Mouse (Mus musculus): ENCODE results near the gene 4933434E20Rik. TPM values are rescaled to one million over a fixed set of nuclear protein-coding genes. Genes with fewer than 3 reads are reported as not detected.

Gene 4933434E20Rik
- polyA plus RNA-seq, 1 experiment from 2014 or later = 141 TPM

- Histone ChIP-seq H3K36me3 (peaks cover 14% of the 10 kb centered on the region), H3K27me3 (replicated peaks) (no peaks in the 10 kb centered on the region), H3K4me2 (peak overlapping the region; percentile 90), H3K4me1 (replicated peaks) (peaks cover 65% of the 10 kb centered on the region), H3K9ac (peak overlapping the region; percentile 28; the same call in 1 of the 2 replicates), H3K9me3 (replicated peaks) (no peaks in the 10 kb centered on the region), H3K4me3 (peak overlapping the region; percentile 96), H3K27ac (ENCODE audit: poor library complexity, severe bottlenecking) (peak overlapping the region; percentile 55)
- WGBS = 68% methylated on average over 5 of the region's 5 CpGs
- no peak for ATAC-seq (ENCODE audit: insufficient number of reproducible peaks, low FRiP score)
Observed at GRCm38 (mm10) chr3:90081365-90082240, 30.2 kb downstream of the 4933434E20Rik start.

GRCm38 (mm10) chr3:90083034-90083433, 31.6 kb downstream of the 4933434E20Rik start:
- peaks cover 59% of the 10 kb centered on the region for H3K4me1 ChIP-seq (replicated peaks)

DNA sequence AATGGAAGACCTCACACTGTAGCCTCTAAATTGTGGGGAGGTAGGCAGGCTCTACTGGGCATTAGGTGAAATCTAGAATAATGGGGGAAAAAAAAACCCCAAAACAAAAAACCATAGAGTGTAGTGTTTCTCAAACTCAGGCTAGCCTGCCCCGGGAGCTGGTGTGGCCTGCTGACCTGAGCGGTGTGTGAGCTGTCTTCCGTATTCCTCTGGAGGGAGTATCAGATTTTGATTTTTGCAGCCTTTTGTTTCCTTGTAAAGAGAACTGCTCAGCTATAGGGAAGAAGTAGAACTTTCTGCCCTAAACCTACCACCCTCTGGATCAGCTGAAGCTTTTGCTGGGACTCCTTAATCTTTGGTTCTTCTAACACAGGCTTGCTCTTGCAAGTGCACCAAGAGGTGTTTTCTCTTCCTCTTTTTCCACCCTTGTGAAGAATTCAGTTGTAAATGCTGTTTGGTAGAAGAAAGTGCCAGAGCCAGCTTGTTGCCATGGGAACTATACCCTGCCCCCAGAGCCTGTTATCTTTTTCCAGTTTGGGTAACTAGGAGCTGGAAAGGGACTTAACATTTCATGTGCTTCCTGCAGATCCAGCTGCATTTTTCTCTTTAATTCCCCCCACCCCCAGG, 32.4 kb downstream of the 4933434E20Rik start:
- H3K4me3 ChIP-seq = no peak overlapping the region
- H3K4me1 ChIP-seq (replicated peaks) = peaks cover 56% of the 10 kb centered on the region

More at GRCm38 (mm10) chr3:90083034-90083433, 31.6 kb downstream of the 4933434E20Rik start:
- no peaks in the 10 kb centered on the region for H3K9me3 ChIP-seq (replicated peaks)
- 35% methylated on average over 5 of the region's 5 CpGs for WGBS
- 0 out of 2 replicates have a peak overlapping the region, but pooled peaks have one; percentile 0 for H3K4me3 ChIP-seq
- peaks cover 28% of the 10 kb centered on the region for H3K36me3 ChIP-seq
- H3K9ac ChIP-seq = peak overlapping the region; percentile 7; the same call in 1 of the 2 replicates
- ATAC-seq (ENCODE audit: insufficient number of reproducible peaks, low FRiP score) = no peak
- peak overlapping the region; percentile 90 for H3K4me2 ChIP-seq
- no peaks in the 10 kb centered on the region for H3K27me3 ChIP-seq (replicated peaks)
- peak overlapping the region; percentile 55 for H3K27ac ChIP-seq (ENCODE audit: poor library complexity, severe bottlenecking)

DNA sequence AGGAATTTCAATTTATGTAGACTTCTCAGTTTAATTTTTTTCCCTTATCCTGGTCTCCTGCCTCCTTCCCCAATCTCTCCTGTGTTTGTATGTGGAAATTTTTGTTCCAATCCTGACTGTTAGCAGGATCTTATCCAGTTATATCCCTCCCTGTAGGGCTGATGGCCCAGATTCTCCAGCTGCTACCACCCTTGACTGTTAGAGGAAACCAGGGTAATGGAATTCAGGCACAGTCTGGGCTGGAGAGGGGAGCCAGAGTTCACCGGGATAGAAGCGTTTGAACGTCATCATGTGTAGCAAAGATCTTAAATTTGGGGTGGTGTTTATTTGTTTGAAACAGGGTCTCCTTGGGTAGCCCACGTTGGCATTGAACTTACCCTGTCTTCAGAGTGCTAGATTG, 33.4 kb downstream of the 4933434E20Rik start:
- H3K9me3 ChIP-seq (replicated peaks) = no peaks in the 10 kb centered on the region
- ATAC-seq (ENCODE audit: insufficient number of reproducible peaks, low FRiP score) = no peak
- peak overlapping the region; percentile 33; the same call in 1 of the 2 replicates for H3K4me2 ChIP-seq
- H3K9ac ChIP-seq = no peak overlapping the region
- H3K36me3 ChIP-seq = peaks cover 46% of the 10 kb centered on the region
- H3K4me3 ChIP-seq = no peak overlapping the region
- no peaks in the 10 kb centered on the region for H3K27me3 ChIP-seq (replicated peaks)
- peak overlapping the region; percentile 42; the same call in 1 of the 2 replicates for H3K27ac ChIP-seq (ENCODE audit: poor library complexity, severe bottlenecking)
- peaks cover 53% of the 10 kb centered on the region for H3K4me1 ChIP-seq (replicated peaks)
- WGBS = 70% methylated on average over 4 of the region's 4 CpGs

More for the DNA sequence above, 32.4 kb downstream of the 4933434E20Rik start:
- Histone ChIP-seq H3K27ac (ENCODE audit: poor library complexity, severe bottlenecking) (peak overlapping the region; percentile 55; the same call in 1 of the 2 replicates), H3K9me3 (replicated peaks) (no peaks in the 10 kb centered on the region), H3K9ac (no peak overlapping the region), H3K4me2 (peak overlapping the region; percentile 90), H3K27me3 (replicated peaks) (no peaks in the 10 kb centered on the region), H3K36me3 (peaks cover 36% of the 10 kb centered on the region)
- 44% methylated on average over 3 of the region's 3 CpGs for WGBS
- no peak for ATAC-seq (ENCODE audit: insufficient number of reproducible peaks, low FRiP score)

DNA sequence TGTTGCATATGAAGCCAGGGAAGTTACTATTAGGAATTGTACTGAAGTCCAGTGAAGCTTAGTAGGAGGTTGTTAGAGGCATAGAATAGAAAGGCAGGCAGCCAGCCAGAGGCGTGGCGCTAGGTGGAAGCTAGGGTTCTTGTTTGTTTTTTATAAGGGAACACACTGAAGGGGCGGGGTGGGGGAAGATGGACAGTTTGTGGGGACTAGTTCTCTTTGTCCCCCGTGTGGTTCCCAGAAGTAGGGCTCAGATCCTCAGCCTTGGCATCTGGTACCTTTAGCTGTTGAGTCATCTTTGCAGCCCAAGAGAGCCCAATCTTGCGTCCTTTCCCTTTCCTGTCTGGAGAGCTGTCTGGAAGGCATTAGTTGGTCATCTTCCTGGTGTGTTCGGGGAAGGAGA, 33.8 kb downstream of the 4933434E20Rik start:
- no peak for ATAC-seq (ENCODE audit: insufficient number of reproducible peaks, low FRiP score)
- H3K36me3 ChIP-seq = peaks cover 50% of the 10 kb centered on the region
- H3K27ac ChIP-seq (ENCODE audit: poor library complexity, severe bottlenecking) = peak overlapping the region; percentile 22; the same call in 1 of the 2 replicates
- peak overlapping the region; percentile 33; the same call in 1 of the 2 replicates for H3K4me2 ChIP-seq
- WGBS = 73% methylated on average over 6 of the region's 6 CpGs
- H3K4me1 ChIP-seq (replicated peaks) = peaks cover 53% of the 10 kb centered on the region
- H3K4me3 ChIP-seq = no peak overlapping the region
- H3K27me3 ChIP-seq (replicated peaks) = no peaks in the 10 kb centered on the region
- H3K9me3 ChIP-seq (replicated peaks) = no peaks in the 10 kb centered on the region
- H3K9ac ChIP-seq = no peak overlapping the region

DNA sequence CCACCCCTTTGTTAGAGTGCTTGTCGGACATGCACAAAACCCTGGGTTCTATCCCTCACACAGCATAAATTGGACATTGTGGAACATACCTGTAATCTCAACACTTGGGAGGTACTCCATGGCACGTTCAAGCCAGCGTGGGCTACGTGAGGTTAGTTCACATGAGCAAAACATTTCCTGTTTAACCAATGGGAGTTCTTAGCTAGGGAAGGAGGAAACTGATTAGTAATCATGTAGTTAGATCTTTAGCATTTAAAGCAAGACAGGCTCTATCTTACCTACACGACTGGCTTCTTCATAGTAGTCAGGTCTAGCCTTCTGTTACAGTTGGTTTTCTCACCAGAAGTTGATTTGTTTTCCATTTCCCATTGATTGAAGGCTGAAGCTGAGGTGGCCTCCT, 34.6 kb downstream of the 4933434E20Rik start:
- Histone ChIP-seq H3K27me3 (replicated peaks) (no peaks in the 10 kb centered on the region), H3K9me3 (replicated peaks) (no peaks in the 10 kb centered on the region), H3K4me3 (no peak overlapping the region), H3K4me2 (no peak overlapping the region), H3K4me1 (replicated peaks) (peaks cover 50% of the 10 kb centered on the region), H3K27ac (ENCODE audit: poor library complexity, severe bottlenecking) (no peak overlapping the region), H3K36me3 (peaks cover 58% of the 10 kb centered on the region), H3K9ac (no peak overlapping the region)
- no peak for ATAC-seq (ENCODE audit: insufficient number of reproducible peaks, low FRiP score)
- WGBS = 74% methylated on average over 5 of the region's 5 CpGs

- no peak overlapping the region for H3K27ac ChIP-seq (ENCODE audit: poor library complexity, severe bottlenecking)
- 83% methylated on average over 2 of the region's 2 CpGs for WGBS
- H3K27me3 ChIP-seq (replicated peaks) = no peaks in the 10 kb centered on the region
- H3K9me3 ChIP-seq (replicated peaks) = no peaks in the 10 kb centered on the region
- H3K4me3 ChIP-seq = no peak overlapping the region
- no peak overlapping the region for H3K4me2 ChIP-seq
- no peak for ATAC-seq (ENCODE audit: insufficient number of reproducible peaks, low FRiP score)
- H3K9ac ChIP-seq = no peak overlapping the region
- peaks cover 29% of the 10 kb centered on the region for H3K4me1 ChIP-seq (replicated peaks)
- peaks cover 84% of the 10 kb centered on the region for H3K36me3 ChIP-seq
Observed at GRCm38 (mm10) chr3:90088617-90089016, 37.2 kb downstream of the 4933434E20Rik start.

- Histone ChIP-seq H3K9ac (no peak overlapping the region), H3K27me3 (replicated peaks) (no peaks in the 10 kb centered on the region), H3K4me3 (no peak overlapping the region), H3K27ac (ENCODE audit: poor library complexity, severe bottlenecking) (no peak overlapping the region), H3K4me2 (no peak overlapping the region), H3K4me1 (replicated peaks) (peaks cover 10% of the 10 kb centered on the region), H3K36me3 (peaks cover 96% of the 10 kb centered on the region), H3K9me3 (replicated peaks) (no peaks in the 10 kb centered on the region)
- no peak for ATAC-seq (ENCODE audit: insufficient number of reproducible peaks, low FRiP score)
- 74% methylated on average over 6 of the region's 6 CpGs for WGBS
Observed at GRCm38 (mm10) chr3:90090892-90091291, 39.5 kb downstream of the 4933434E20Rik start.

DNA sequence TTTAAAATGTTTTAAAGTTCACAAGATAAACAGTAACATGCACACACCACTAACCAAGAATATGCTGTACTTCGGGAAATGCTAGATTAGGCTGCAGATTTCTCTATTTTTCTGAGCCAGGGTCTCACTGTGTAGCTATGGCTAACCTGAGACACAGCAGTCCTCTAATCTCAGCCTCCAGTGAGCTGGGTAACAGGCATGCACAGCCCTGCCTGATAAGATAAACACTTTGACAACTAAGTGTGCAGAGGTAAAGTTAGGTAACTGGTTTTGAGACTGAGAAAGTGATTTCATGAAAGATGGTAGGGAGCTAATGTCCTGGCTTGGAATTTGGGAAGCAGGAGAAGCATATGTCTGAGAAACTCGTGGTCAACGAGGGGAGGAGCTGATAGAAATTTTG, 43.0 kb downstream of the 4933434E20Rik start:
- no peak overlapping the region for H3K4me3 ChIP-seq
- no peak overlapping the region for H3K4me2 ChIP-seq
- H3K36me3 ChIP-seq = peaks cover 93% of the 10 kb centered on the region
- no peak for ATAC-seq (ENCODE audit: insufficient number of reproducible peaks, low FRiP score)
- H3K27me3 ChIP-seq (replicated peaks) = no peaks in the 10 kb centered on the region
- WGBS = 67% methylated on average over 3 of the region's 3 CpGs
- H3K27ac ChIP-seq (ENCODE audit: poor library complexity, severe bottlenecking) = no peak overlapping the region
- no peak overlapping the region for H3K9ac ChIP-seq
- peaks cover 8% of the 10 kb centered on the region for H3K4me1 ChIP-seq (replicated peaks)
- H3K9me3 ChIP-seq (replicated peaks) = no peaks in the 10 kb centered on the region

DNA sequence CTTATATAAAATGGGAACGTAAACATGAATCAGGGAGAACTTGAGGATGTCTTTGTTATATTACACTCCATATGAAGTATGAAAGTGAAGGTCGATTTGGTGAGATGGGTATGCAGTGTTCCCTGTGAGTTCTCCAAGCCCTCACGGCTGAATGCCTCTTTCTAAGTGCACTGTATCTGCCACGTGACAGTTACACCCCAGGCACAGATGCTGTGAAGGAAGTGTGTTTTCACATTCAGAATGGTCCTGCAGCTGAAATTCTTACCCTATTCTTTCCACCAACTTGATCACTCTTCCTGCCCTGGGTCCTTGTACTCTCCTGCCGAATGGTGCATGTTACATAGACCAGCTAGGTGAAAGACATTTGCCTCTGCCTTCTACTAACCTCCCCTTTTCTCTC, 46.5 kb downstream of the 4933434E20Rik start:
- H3K27me3 ChIP-seq (replicated peaks) = no peaks in the 10 kb centered on the region
- peaks cover 72% of the 10 kb centered on the region for H3K36me3 ChIP-seq
- no peak overlapping the region for H3K4me3 ChIP-seq
- 79% methylated on average over 5 of the region's 5 CpGs for WGBS
- no peak overlapping the region for H3K9ac ChIP-seq
- ATAC-seq (ENCODE audit: insufficient number of reproducible peaks, low FRiP score) = no peak
- H3K27ac ChIP-seq (ENCODE audit: poor library complexity, severe bottlenecking) = no peak overlapping the region
- no peaks in the 10 kb centered on the region for H3K9me3 ChIP-seq (replicated peaks)
- H3K4me2 ChIP-seq = no peak overlapping the region
- H3K4me1 ChIP-seq (replicated peaks) = peaks cover 8% of the 10 kb centered on the region

GRCm38 (mm10) chr3:90101010-90101409, 49.6 kb downstream of the 4933434E20Rik start:
- Histone ChIP-seq H3K4me1 (replicated peaks) (no peaks in the 10 kb centered on the region), H3K36me3 (peaks cover 44% of the 10 kb centered on the region), H3K27me3 (replicated peaks) (no peaks in the 10 kb centered on the region), H3K9me3 (replicated peaks) (no peaks in the 10 kb centered on the region), H3K4me3 (no peak overlapping the region), H3K27ac (ENCODE audit: poor library complexity, severe bottlenecking) (no peak overlapping the region), H3K4me2 (no peak overlapping the region), H3K9ac (no peak overlapping the region)
- WGBS = 86% methylated on average over 3 of the region's 3 CpGs
- ATAC-seq (ENCODE audit: insufficient number of reproducible peaks, low FRiP score) = no peak

Measured in heart, embryonic 12.5 days (tissue).